Mouse (Mus musculus) thymus, adult 2 months (tissue): Measurements from ENCODE around the gene S100a8.

Experiments used
- CTCF ChIP-seq: fragments of 200-500 bp; IDR thresholded peaks from 2 replicates; pipeline ENCODE4 v1.5.1; 2012; ENCODE audit warnings: mild to moderate bottlenecking, control low read depth, low read length, moderate library complexity, borderline replicate concordance; ENCODE audit not compliant: control insufficient read depth, poor library complexity, insufficient read depth; ENCODE audit errors: extremely low read depth
- POLR2A ChIP-seq: fragments of 200-500 bp; IDR thresholded peaks from 2 replicates; pipeline ENCODE4 v1.6.1; 2012; ENCODE audit warnings: mild to moderate bottlenecking, low read length, control low read depth, moderate library complexity; ENCODE audit not compliant: control insufficient read depth, poor library complexity, insufficient read depth; ENCODE audit errors: extremely low read depth

- TF ChIP-seq CTCF (no peak), POLR2A (no peak)
Measured at GRCm38 (mm10) chr3:90678656-90679055, 9.9 kb downstream of the S100a8 start.
